Comparison of ENCODE assay signal across 23 mouse cellular contexts in the genomic region with DNA sequence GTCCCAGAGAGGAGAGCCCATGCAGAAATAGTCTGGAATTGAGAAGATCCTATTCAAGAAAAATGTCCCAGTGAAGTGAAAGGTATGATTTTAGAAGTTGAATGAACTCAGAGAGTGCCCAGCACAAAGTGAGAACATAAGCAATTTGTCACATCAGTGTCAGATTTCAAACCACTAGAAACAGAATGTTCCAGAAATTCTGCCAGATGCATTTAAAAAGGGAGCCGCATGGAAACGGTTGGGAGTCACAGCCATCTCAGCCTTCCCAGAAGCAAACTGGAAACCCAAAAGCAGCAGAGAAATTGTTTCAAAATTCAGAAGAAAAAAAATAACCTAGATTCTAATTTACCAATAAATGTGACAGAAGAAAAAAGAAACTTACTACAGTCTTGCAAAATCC.
DNase-seq lines count a peak whose midpoint lies in the region; ATAC-seq lines count a peak whose summit lies in the region.
"Had no signal": no experiment of that assay in that cellular context is flagged by ENCODE, and none has a peak within 500 bp of the region (broad histone marks: within the 10 kb centered on the region; RNA-seq: fewer than 3 reads in every experiment).

No protein-coding gene starts in this region.

- H3K9me3 ChIP-seq in limb, embryonic 13.5 days, result no peaks in the 10 kb centered on the region
- H3K9me3 ChIP-seq in midbrain, embryonic 10.5 days (replicated peaks), result no peaks in the 10 kb centered on the region
- H3K9me3 ChIP-seq: forebrain, embryonic 15.5 days; heart, embryonic 13.5 days; hindbrain, embryonic 15.5 days; liver, embryonic 12.5 days; lung, embryonic 15.5 days; neural tube, embryonic 13.5 days had no signal

- DNase-seq in gastrocnemius, postnatal 25 days, result peak; percentile 29
- DNase-seq in gastrocnemius, postnatal 14 days, result no peak
- peak; percentile 34 to 66 for DNase-seq in left cerebral cortex, postnatal 14 days (ENCODE audit: low spot score in 2 of 2)
- no peak for DNase-seq in left cerebral cortex, postnatal 25 days (ENCODE audit: low spot score in 2 of 2)
- DNase-seq in brain, adult 2 months (ENCODE audit: low read depth, low spot score), result peak; percentile 60
- no peak for DNase-seq in embryo, embryonic 9.5 days (ENCODE audit: extremely low spot score)
- DNase-seq in midbrain, embryonic 10.5 days (ENCODE audit: low spot score), result no peak
- DNase-seq: adrenal gland, postnatal 14 days; cerebellum, adult 18-20 months; cerebellum, postnatal 25 days; embryo, embryonic 11 days; heart, postnatal 4 days; layer of hippocampus, adult 9-11 months; midbrain, embryonic 14.5 days; thymus, postnatal 25 days had no signal

- peak overlapping the region; percentile 56; the same call in 1 of the 2 replicates for H3K27ac ChIP-seq in limb, embryonic 13.5 days
- H3K27ac ChIP-seq in midbrain, embryonic 10.5 days (replicated peaks), result no peak overlapping the region
- H3K27ac ChIP-seq: forebrain, embryonic 15.5 days; heart, embryonic 13.5 days; hindbrain, embryonic 15.5 days; liver, embryonic 12.5 days; lung, embryonic 15.5 days; neural tube, embryonic 13.5 days had no signal

- H3K27me3 ChIP-seq in limb, embryonic 13.5 days, result no peaks in the 10 kb centered on the region
- no peaks in the 10 kb centered on the region for H3K27me3 ChIP-seq in midbrain, embryonic 10.5 days (ENCODE audit: low read depth, poor library complexity, severe bottlenecking)
- H3K27me3 ChIP-seq: forebrain, embryonic 15.5 days; heart, embryonic 13.5 days; hindbrain, embryonic 15.5 days; liver, embryonic 12.5 days; lung, embryonic 15.5 days; neural tube, embryonic 13.5 days had no signal

- no peak overlapping the region for H3K9ac ChIP-seq in limb, embryonic 13.5 days
- H3K9ac ChIP-seq: forebrain, embryonic 15.5 days; heart, embryonic 13.5 days; hindbrain, embryonic 15.5 days; liver, embryonic 12.5 days; lung, embryonic 15.5 days; neural tube, embryonic 13.5 days had no signal

- WGBS in limb, embryonic 13.5 days, result 32% methylated on average over 2 of the region's 2 CpGs
- 76% methylated on average over 2 of the region's 2 CpGs for WGBS in midbrain, embryonic 10.5 days

- peaks cover 36% of the 10 kb centered on the region for H3K4me1 ChIP-seq in limb, embryonic 13.5 days
- H3K4me1 ChIP-seq in midbrain, embryonic 10.5 days, result peaks cover 9% of the 10 kb centered on the region
- H3K4me1 ChIP-seq: heart, embryonic 13.5 days; hindbrain, embryonic 15.5 days; liver, embryonic 12.5 days; lung, embryonic 15.5 days had no signal

- H3K4me3 ChIP-seq in limb, embryonic 13.5 days, result no peak overlapping the region
- no peak overlapping the region for H3K4me3 ChIP-seq in midbrain, embryonic 10.5 days
- H3K4me3 ChIP-seq: forebrain, embryonic 15.5 days; heart, embryonic 13.5 days; hindbrain, embryonic 15.5 days; liver, embryonic 12.5 days; lung, embryonic 15.5 days; neural tube, embryonic 13.5 days had no signal

- no peak for ATAC-seq in limb, embryonic 13.5 days (ENCODE audit: low FRiP score, low read depth)
- ATAC-seq: forebrain, embryonic 15.5 days; intestine, embryonic 16.5 days; liver, embryonic 12.5 days had no signal

- intact Hi-C loops in gastrocnemius, postnatal 14 days (cut with DNase I; ENCODE audit: low total_unique reads), result no loop called here
- intact Hi-C loops in left cerebral cortex, postnatal 14 days (cut with DNase I), result no loop called here
- intact Hi-C loops in left cerebral cortex, postnatal 25 days (cut with DNase I), result no loop called here

- H3K4me2 ChIP-seq in limb, embryonic 13.5 days (replicated peaks), result no peak overlapping the region
- H3K4me2 ChIP-seq: forebrain, embryonic 15.5 days; heart, embryonic 13.5 days; hindbrain, embryonic 15.5 days; liver, embryonic 12.5 days; lung, embryonic 15.5 days; neural tube, embryonic 13.5 days had no signal

- H3K36me3 ChIP-seq in limb, embryonic 13.5 days, result no peaks in the 10 kb centered on the region
- H3K36me3 ChIP-seq in midbrain, embryonic 10.5 days, result no peaks in the 10 kb centered on the region
- H3K36me3 ChIP-seq: forebrain, embryonic 15.5 days; heart, embryonic 13.5 days; liver, embryonic 12.5 days; lung, embryonic 15.5 days had no signal

Comparison
In these comparisons a context has a peak if more than half of its experiments do, and no peak if none do; other contexts are left out.
1. DNase-seq: peak in gastrocnemius, postnatal 25 days (single experiment), left cerebral cortex, postnatal 14 days (2 of 2) and brain, adult 2 months (single experiment); none in gastrocnemius, postnatal 14 days (single experiment), left cerebral cortex, postnatal 25 days (0 of 2), embryo, embryonic 9.5 days (single experiment) and midbrain, embryonic 10.5 days (single experiment).